Mouse (Mus musculus): ENCODE measurements around the gene Nlrp2.

Nlrp2 gene

DNA sequence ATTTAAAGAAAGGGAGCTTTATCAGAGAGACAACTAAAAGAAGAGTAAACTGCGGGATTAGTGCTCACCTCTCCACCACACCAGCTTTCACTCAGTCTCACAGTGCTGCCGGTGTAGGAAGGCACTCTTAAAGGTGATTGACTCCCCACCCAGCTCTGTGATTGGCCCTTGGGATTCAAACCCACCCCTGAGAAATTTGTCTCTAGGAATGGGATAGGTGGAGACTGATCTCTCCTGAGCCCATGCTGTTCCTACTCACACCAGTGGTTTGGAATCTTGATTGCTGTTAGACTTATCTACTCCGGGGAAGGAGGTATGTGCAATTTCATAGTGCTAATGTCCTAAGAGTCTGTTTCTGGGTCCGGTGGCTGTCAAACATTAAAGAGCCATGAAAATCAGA is at the start of gene Nlrp2:
Nlrp2 (minus strand) TSS at position 101 of the 400 bp plus-strand sequence.
- DNase-seq (ENCODE audit: extremely low spot score, low read depth, low spot score), result no peak

DNA sequence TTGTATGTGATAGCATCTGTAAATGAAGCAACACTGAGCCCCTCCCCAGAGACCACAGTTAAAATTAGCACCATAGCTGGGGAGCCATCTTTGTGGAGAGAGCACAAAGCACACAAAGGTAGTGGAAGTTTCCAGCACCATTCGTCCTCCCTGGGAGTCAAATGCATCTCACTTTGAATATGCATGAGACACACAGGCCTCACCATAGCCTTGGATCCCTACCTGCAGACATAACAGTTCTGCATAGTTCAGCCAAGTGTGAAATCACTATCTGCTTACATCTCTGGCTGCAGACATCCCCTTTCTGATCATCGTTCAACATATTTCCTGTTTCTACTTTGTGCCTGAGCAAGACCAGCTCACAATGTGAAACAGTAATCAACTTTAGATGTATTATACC is 15.9 kb upstream of the Nlrp2 start:
- no peak for DNase-seq (ENCODE audit: extremely low spot score, low read depth, low spot score)

DNA sequence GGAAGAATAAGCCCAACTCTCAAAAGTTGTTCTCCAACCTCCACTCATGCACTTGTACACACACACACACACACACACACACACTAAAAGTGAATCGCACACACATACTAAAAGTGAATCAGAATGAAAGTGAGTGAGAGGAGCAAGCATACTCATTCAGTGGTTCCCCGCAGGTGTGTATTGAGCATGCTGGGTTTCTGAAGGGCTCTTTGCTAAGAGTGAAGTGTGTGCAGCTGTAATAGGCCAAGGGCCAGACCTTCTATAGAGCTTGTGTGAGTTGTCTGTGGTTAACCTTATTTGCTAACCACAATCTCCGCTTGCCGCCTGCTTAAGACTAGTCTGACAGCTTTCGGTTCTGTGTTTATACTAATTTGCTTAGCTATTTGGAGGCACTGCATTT is 12.8 kb upstream of the Nlrp2 start:
- DNase-seq (ENCODE audit: extremely low spot score, low read depth, low spot score), result no peak

DNA sequence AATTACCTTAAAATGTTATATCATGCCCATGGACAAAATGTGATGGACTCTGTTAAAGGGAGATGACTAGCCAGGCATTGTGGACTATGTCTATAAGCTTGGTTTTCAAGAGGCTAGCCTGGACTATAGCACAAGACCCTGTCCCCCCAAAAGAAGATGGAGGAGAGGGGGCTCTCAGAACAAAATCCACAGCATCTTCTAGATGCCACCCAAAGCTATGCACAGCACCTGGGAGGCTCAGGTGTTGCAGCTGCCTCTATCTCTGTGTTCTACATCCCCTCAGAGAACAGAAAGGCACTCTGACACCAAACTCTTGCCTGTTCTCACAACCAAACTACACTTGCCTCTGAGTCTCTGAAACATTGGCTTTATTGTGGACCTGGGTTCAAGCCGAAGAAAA is 598 bp downstream of the Nlrp2 start, which contains the start of gene Gm5065:
Gm5065 (plus strand) TSS at position 301 of the 400 bp plus-strand sequence.
- no peak for DNase-seq (ENCODE audit: extremely low spot score, low read depth, low spot score)

DNA sequence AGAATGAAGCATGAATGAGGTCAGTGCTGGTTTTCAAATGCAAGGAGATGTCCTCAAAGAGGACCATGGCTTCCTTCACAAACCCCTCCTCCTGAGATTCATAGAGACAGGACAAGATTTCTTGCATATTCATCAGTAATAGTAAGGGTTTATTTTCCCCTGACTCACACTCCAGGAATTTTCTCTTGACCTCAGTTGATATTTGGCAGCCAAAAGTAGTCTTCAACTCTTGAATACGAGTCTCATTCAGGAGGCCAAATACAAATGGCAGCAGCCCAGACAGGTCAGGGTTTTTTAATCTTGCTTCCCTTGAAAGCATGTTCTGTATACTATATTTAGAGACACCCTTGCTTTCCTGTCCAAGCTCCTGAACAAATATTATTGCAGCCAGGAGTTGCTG is 23.3 kb downstream of the Nlrp2 start:
- DNase-seq (ENCODE audit: extremely low spot score, low read depth, low spot score), result no peak

DNA sequence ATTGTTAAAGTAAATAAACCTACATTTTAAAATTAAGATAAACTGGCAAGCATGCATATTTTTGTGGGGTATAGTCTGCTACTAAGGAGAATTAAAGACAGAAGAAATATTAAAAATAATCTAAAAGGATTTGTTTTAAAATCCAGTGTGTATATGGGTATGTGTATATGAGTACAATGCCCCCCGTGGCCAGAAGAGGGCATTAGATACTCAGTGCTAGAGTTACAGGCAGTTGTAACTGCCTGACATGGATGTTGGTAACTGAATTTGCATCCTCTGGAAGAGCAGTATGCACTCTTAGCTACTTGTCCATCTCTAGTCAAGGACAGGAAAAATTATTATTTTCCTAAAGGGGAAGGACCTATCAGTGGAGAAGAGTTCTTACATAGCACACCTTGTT is 62.6 kb downstream of the Nlrp2 start:
- DNase-seq (ENCODE audit: extremely low spot score, low read depth, low spot score), result no peak

DNA sequence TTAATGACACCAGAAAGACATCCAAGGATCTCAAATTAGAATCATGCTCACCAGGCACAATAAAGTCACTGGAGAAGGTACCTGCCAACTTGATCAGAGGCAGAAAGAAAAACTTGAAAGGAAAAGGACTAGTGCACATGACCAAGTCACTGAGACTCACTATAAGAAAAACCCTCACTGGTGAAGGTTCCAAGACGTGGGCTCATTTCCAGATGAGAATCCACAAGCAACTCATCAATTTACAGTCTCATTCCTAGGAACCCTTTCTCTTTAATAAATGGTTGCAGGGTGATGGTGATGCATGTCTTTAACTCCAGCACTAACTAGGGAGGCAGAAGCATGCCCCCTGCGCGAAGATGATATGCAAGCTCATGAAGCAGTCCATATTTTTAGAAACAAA is 87.8 kb downstream of the Nlrp2 start:
- DNase-seq (ENCODE audit: extremely low spot score, low read depth, low spot score), result no peak
